Mouse (Mus musculus) spleen, postnatal 10 days (tissue): ENCODE data around the gene Wnt2b.

Experiments
- DNase-seq, 2 experiments: peaks; one replicate each; pipeline ENCODE4 v3.0.0; 2021 to 2022; ENCODE audit warnings: low spot score in 2 of 2

The Wnt2b gene

GRCm38 (mm10) chr3:104961066-104962059 lies at the start of gene Wnt2b:
Wnt2b (minus strand) TSS chr3:104961921.
- DNase-seq, result no peak

GRCm38 (mm10) chr3:105010681-105011339 lies 49.1 kb upstream of the Wnt2b start:
- no peak for DNase-seq

- no peak for DNase-seq
Observed at GRCm38 (mm10) chr3:105008070-105008469, 46.3 kb upstream of the Wnt2b start.

DNA sequence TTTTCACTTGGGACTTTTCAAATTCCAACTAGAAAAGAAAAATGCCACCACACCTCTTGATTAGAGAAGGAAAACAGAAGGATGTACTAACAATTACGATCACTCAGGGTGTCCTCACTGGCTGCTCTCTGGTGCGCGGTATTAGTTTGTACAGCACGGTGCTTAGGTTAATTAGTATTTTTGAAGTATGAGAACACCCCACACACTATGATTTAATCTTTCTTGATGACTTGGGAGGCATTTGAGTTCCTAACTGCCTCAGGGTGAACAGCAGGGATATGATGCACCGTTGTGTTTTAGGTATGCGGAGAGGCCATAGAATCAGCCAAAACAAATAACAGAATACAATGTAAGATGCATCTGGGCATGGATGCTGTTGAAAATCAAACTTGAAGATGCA lies 44.4 kb upstream of the Wnt2b start:
- no peak for DNase-seq

- no peak for DNase-seq
Observed at GRCm38 (mm10) chr3:105005561-105006065, 43.9 kb upstream of the Wnt2b start.

GRCm38 (mm10) chr3:105005011-105005410 lies 43.3 kb upstream of the Wnt2b start:
- no peak for DNase-seq

DNA sequence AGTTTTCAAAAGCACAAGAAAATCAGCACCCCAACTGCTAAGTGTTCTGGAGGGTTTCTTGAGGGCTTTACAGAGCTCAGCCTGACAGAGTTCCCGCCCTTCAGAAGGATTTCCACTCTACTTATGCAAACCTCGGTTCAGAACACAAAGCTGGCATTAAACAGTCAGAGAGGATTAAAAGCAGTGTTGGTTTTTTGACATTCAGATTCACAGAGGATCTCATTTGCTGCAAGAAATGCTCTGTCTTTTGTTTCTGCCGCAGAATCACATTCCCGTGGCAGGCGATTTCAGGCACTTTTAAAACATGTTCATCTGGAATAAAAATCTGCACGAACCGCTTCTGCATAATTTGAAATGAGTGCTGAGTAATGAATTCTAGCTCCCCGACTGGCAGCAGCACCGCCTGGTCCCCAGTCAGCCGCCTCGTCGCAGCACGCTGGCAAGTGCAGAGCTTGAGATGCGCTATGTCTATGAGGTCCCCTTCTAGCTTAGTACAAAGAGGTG lies 42.3 kb upstream of the Wnt2b start:
- no peak for DNase-seq

DNA sequence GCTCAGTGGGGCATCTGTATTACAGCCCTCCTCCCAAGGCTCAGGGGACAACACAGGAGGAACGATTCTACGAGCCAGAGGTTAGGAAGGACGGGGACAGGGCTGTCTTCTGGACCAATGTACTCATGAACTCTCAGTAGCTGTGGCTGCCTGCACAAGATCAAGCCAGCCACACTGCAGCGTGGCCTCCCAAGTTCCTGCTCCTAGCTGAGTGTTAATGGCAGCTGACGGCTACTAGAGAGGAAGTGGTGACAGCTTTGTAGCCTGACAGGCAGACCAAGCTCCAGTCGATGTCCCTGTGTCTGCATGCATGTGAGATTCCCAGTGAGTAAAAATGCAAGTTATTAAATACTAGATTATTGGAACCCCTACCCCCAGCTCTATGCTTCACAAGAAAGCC lies 39.7 kb upstream of the Wnt2b start:
- no peak for DNase-seq

- DNase-seq, result no peak
Observed at GRCm38 (mm10) chr3:105000561-105000960, 38.8 kb upstream of the Wnt2b start.

DNA sequence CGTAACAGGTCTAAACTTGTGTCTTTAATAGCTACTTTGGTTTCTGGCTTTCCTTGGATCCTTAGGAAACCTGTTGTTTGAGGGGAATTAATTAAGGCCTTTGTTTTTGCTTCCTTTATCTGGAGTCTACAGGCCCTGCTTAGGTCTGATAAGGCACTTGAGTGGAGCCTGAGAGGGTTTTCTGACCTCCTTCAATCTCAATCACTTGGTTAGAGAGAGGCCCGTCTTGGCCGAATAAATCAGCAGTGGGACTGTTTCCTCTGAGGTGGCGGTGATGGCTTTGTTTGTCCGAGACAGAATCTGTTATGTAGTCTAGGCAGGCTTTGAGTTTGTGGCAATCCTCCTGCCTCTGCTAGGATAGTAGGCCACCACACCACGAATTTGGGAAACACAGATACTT lies 35.8 kb upstream of the Wnt2b start:
- no peak for DNase-seq

- DNase-seq, result no peak
Observed at GRCm38 (mm10) chr3:104995707-104996106, 34.0 kb upstream of the Wnt2b start.

- DNase-seq, result no peak
Observed at GRCm38 (mm10) chr3:104994415-104994841, 32.7 kb upstream of the Wnt2b start.

- no peak for DNase-seq
Observed at GRCm38 (mm10) chr3:104993800-104994199, 32.1 kb upstream of the Wnt2b start.

- DNase-seq, result peak; percentile 64 to 87
Observed at GRCm38 (mm10) chr3:104992709-104993388, 31.1 kb upstream of the Wnt2b start.

DNA sequence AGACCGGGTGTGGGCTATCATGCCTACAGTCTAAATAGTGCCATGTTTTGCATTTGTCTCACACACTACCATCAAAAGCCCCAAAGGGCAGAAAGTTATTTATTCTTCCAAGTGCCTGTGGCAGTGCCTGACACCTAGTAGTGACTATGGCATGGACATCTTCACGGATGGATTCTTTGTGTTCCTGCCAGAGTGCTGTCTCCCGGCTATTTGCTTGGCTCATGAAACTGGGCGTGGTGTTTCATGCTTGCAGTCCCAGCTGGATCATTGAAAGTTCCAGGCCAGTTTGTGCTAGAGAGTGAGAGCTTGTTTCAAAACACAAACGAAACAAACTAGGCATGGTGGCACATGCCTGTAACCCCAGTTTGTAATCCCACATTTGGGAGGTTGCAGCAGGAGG lies 30.0 kb upstream of the Wnt2b start:
- no peak for DNase-seq

- no peak for DNase-seq
Observed at GRCm38 (mm10) chr3:104987884-104988283, 26.2 kb upstream of the Wnt2b start.

GRCm38 (mm10) chr3:104979735-104980134 lies 18.0 kb upstream of the Wnt2b start:
- DNase-seq, result no peak

DNA sequence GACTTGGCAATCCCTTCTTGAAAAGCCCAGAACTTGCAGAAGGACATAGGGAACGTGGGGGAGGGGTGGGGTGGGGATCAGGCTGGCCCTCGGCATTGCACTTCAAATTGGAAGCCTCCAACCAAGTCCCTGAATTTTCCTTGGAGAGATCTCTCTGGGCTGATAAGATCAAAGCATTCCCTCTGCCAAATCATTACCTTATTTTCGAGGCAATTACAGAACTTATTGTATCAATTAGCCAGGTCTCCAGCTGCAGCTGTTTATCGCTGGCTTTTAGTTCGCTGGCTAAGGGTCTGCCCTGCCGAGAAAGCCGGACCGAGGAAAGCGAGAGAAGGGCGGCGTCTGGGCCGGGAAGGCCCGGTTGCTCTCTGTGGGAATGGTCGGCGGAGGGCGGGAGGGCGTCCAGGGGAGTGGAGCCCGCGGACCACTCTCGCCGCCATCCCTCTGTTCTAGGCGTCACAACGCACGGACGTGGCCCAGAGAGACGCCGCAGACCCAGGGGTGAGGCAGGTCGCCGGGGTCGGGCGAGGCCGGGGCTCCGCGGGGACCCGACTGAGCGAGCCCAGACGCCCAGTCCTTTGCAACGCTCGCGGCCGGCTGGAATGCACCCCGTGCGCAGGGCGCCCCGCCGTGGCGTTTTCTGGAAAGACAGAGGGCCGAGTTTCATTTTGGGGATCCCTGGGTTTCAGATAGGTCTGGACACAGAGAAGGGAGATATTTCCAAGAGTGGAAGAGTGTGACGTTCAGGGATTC lies 6.0 kb upstream of the Wnt2b start:
- peak; percentile 72 to 85 for DNase-seq

DNA sequence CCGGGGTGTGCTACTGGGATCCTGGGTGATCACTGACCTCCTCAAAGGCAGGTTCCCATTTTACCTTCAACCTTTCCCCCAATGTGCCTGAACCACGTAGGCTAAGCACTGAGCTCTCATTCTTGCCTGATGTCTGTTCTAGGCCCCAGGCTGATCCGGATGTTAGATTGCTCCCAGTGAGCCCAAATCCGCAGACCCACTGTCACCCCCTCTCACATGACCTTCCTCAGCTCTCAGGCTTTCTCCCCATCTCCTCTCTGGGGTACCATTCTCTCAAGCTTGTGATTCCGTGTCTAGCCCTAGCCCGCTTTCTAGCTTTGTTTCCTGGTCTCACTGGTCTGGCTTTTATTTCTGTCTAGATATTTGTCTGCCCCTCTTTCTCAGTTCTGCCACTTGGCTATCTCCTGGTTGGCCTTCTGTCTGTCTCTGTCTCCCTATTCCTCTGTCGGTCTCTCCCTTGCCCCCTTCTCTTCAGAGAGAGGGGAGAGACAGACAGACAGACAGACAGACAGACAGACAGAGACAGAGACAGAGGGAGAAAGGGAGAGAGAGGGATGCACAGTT lies 4.4 kb upstream of the Wnt2b start:
- no peak for DNase-seq

- no peak for DNase-seq
Observed at GRCm38 (mm10) chr3:104965070-104965855, 3.5 kb upstream of the Wnt2b start.
